Mouse (Mus musculus) stomach, embryonic 15.5 days (tissue): ENCODE measurements at regions not wholly inside any gene's neighbourhood (a gene's known extent, or its start where the extent isn't known, plus 50 kb on each side); places are given as distances from the start of the nearest gene placed in this dataset.

Source experiments
- ATAC-seq: fragments of 200-750 bp; cut with Nextera tagmentation; 2 replicates; pipeline ENCODE4 v1.8.0; 2017; ENCODE audit warnings: low read depth, moderate number of reproducible peaks, moderate TSS enrichment; ENCODE audit not compliant: insufficient read depth, low FRiP score
- H3K27ac ChIP-seq: fragments of 300-500 bp; sonication (generic); 2 replicates; pipeline ENCODE4 v1.5.1; 2015; ENCODE audit warnings: mild to moderate bottlenecking, inconsistent platforms
- H3K27me3 ChIP-seq: fragments of 300-500 bp; sonication (generic); replicated peaks from 2 replicates; pipeline ENCODE4 v1.6.1; 2015; ENCODE audit warnings: inconsistent platforms
- H3K36me3 ChIP-seq: fragments of 300-500 bp; sonication (generic); 2 replicates; pipeline ENCODE4 v1.6.1; 2015; ENCODE audit warnings: inconsistent platforms
- H3K4me1 ChIP-seq: fragments of 300-500 bp; sonication (generic); 2 replicates; pipeline ENCODE4 v1.6.1; 2015; ENCODE audit warnings: inconsistent platforms
- H3K4me2 ChIP-seq: fragments of 300-500 bp; sonication (generic); 2 replicates; pipeline ENCODE4 v1.6.1; 2015; ENCODE audit warnings: mild to moderate bottlenecking, inconsistent platforms
- H3K4me3 ChIP-seq: fragments of 300-500 bp; sonication (generic); replicated peaks from 2 replicates; pipeline ENCODE4 v1.5.1; 2015; ENCODE audit warnings: inconsistent platforms
- H3K9ac ChIP-seq: fragments of 300-500 bp; sonication (generic); 2 replicates; pipeline ENCODE4 v1.6.1; 2015; ENCODE audit warnings: inconsistent platforms
- H3K9me3 ChIP-seq: fragments of 300-500 bp; sonication (generic); 2 replicates; pipeline ENCODE4 v1.6.1; 2016; ENCODE audit warnings: inconsistent platforms
- WGBS: fragments of 180-500 bp; shearing (Covaris S2); methylation state at CpG from one replicate; pipeline ENCODE4 v1.1.7; 2015; 5-methylcytosine and 5-hydroxymethylcytosine counted together

GRCm38 (mm10) chr4:140297912-140298620, 51.5 kb upstream of the Igsf21 start:
- H3K36me3 ChIP-seq: no peaks in the 10 kb centered on the region
- no peak overlapping the region for H3K9ac ChIP-seq
- H3K4me1 ChIP-seq: no peaks in the 10 kb centered on the region
- no peak overlapping the region for H3K4me2 ChIP-seq
- H3K4me3 ChIP-seq: no peak overlapping the region
- no peak overlapping the region for H3K27ac ChIP-seq
- ATAC-seq: no peak
- no peaks in the 10 kb centered on the region for H3K27me3 ChIP-seq
- H3K9me3 ChIP-seq: no peaks in the 10 kb centered on the region
- 78% methylated on average over 18 of the region's 18 CpGs for WGBS
